Mouse (Mus musculus) hindbrain, postnatal 0 days (tissue): Measurements from ENCODE around the gene Stra6. TPM values are rescaled to one million over a fixed set of nuclear protein-coding genes. Genes with fewer than 3 reads are reported as not detected.

Experiments
- ATAC-seq: fragments of 200-750 bp; cut with Nextera tagmentation; 2 replicates; pipeline ENCODE4 v1.8.0; 2017; ENCODE audit warnings: mild to moderate bottlenecking, moderate TSS enrichment, moderate library complexity
- DNase-seq: peaks from one replicate; pipeline ENCODE4 v3.0.0-alpha.2; 2015; ENCODE audit warnings: low spot score
- H3K27ac ChIP-seq: fragments of 300-500 bp; sonication (generic); 2 replicates; pipeline ENCODE4 v1.5.1; 2014; ENCODE audit warnings: mild to moderate bottlenecking
- H3K27me3 ChIP-seq: fragments of 300-500 bp; sonication (generic); 2 replicates; pipeline ENCODE4 v1.6.1; 2014; ENCODE audit warnings: low read length, mixed read lengths; ENCODE audit not compliant: insufficient read depth
- H3K36me3 ChIP-seq: fragments of 300-500 bp; sonication (generic); 2 replicates; pipeline ENCODE4 v1.6.1; 2014; ENCODE audit warnings: low read length, mixed read lengths; ENCODE audit not compliant: insufficient read depth
- H3K4me1 ChIP-seq: fragments of 300-500 bp; sonication (generic); 2 replicates; pipeline ENCODE4 v1.6.1; 2014; ENCODE audit warnings: antibody characterized with exemption, low read length, mixed read lengths; ENCODE audit not compliant: insufficient read depth
- H3K4me2 ChIP-seq: fragments of 300-500 bp; sonication (generic); 2 replicates; pipeline ENCODE4 v1.6.1; 2014; ENCODE audit warnings: low read depth, mild to moderate bottlenecking, low read length, moderate library complexity, mixed read lengths
- H3K4me3 ChIP-seq: fragments of 300-500 bp; sonication (generic); 2 replicates; pipeline ENCODE4 v1.5.1; 2014; ENCODE audit warnings: low read length
- H3K9ac ChIP-seq: fragments of 300-500 bp; sonication (generic); replicated peaks from 2 replicates; pipeline ENCODE4 v1.6.1; 2014; ENCODE audit warnings: mild to moderate bottlenecking, low read length, moderate library complexity, mixed read lengths
- H3K9me3 ChIP-seq: fragments of 300-500 bp; sonication (generic); 2 replicates; pipeline ENCODE4 v1.6.1; 2016; ENCODE audit warnings: low read length, mixed read lengths
- CTCF ChIP-seq: IDR thresholded peaks from 2 replicates; pipeline ENCODE4 v1.5.1; 2016; ENCODE audit warnings: antibody characterized with exemption, control low read depth, low read depth
- WGBS: fragments of 180-500 bp; shearing (Covaris S2); extraction: QIAGEN DNeasy Blood & Tissue Kit; methylation state at CpG from one replicate; pipeline ENCODE4 v1.1.7; 2014; 5-methylcytosine and 5-hydroxymethylcytosine counted together
- polyA plus RNA-seq: library from polyadenylated mRNA; unstranded; fragments of >200 nt; fragmentation: Nextera tagmentation; extraction: Ambion mirVana; gene quantifications from 2 replicates; pipeline ENCODE4 v1.2.1, GENCODE M21; 2015
- total RNA-seq: library from RNA; depleted of rRNA; stranded (reverse); fragments of >200 nt; gene quantifications from 2 replicates; pipeline ENCODE4 v1.2.3, GENCODE M21; 2014

The Stra6 gene
- total and polyA plus RNA-seq, 2 experiments from 2014 or later, result 7.5 to 19.2 TPM

DNA sequence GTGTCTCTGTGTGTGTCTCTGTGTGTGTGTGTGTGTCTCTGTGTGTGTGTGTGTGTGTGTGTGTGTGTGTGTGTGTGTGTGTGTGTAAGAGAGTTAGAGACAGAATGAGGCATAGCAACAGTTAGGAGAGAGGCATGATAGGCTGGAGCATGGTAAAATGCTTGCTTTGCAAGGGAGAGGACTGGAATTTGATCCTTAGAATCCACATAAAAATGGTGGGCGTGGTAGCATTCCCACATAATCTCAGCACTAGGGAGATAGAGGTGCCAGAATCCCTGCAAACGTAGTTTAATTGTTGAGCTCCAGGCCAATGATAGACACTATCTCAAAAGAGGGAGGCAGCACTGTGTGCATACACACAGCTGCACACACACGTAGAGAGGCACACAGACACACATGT is 61.5 kb downstream of the Stra6 start:
- ATAC-seq, result no peak
- Histone ChIP-seq H3K36me3 (no peaks in the 10 kb centered on the region), H3K9me3 (no peaks in the 10 kb centered on the region), H3K4me2 (no peak overlapping the region), H3K4me3 (no peak overlapping the region), H3K27ac (no peak overlapping the region), H3K27me3 (no peaks in the 10 kb centered on the region; the same call in 1 of the 2 replicates), H3K4me1 (peaks cover 6% of the 10 kb centered on the region; the same call in 1 of the 2 replicates), H3K9ac (no peak overlapping the region)
- WGBS, result 53% methylated on average over 3 of the region's 3 CpGs
- no peak for TF ChIP-seq CTCF
- DNase-seq, result no peak

- TF ChIP-seq CTCF, result no peak
- Histone ChIP-seq H3K27ac (no peak overlapping the region), H3K9me3 (no peaks in the 10 kb centered on the region), H3K36me3 (no peaks in the 10 kb centered on the region), H3K4me1 (peaks cover 6% of the 10 kb centered on the region; the same call in 1 of the 2 replicates), H3K27me3 (no peaks in the 10 kb centered on the region; the same call in 1 of the 2 replicates), H3K9ac (no peak overlapping the region), H3K4me3 (no peak overlapping the region), H3K4me2 (no peak overlapping the region)
- 40% methylated on average over 4 of the region's 4 CpGs for WGBS
- ATAC-seq, result no peak
- no peak for DNase-seq
Observed at GRCm38 (mm10) chr9:58125811-58126210, 62.2 kb downstream of the Stra6 start.

GRCm38 (mm10) chr9:58128926-58129413 is 65.4 kb downstream of the Stra6 start:
- 14% methylated on average over 13 of the region's 13 CpGs for WGBS
- H3K9ac ChIP-seq, result no peak overlapping the region

DNA sequence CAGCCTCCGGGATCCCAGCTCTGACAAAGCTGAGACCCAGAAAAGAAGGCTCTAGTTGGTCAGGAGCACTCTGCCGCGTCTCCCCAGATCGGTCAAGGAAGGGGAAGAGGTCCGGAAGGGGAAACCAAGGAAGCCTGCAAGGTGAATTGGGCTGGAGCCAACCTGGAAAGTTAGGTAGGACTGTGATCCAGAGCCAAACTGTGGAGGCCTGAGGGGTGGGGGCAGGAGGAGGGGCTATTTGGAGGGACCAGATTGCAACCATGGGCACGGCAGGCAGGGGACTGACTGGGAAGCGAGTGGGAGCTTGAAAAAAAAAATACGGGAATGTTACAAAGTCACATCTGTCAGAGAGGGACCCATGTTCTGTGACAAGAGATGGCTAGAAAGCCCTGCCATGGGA is 65.9 kb downstream of the Stra6 start:
- ATAC-seq (no peak), DNase-seq (no peak)
- Histone ChIP-seq H3K9me3 (no peaks in the 10 kb centered on the region), H3K27me3 (no peaks in the 10 kb centered on the region; the same call in 1 of the 2 replicates), H3K4me2 (no peak overlapping the region), H3K9ac (no peak overlapping the region), H3K4me3 (no peak overlapping the region), H3K4me1 (peaks cover 20% of the 10 kb centered on the region), H3K27ac (no peak overlapping the region), H3K36me3 (no peaks in the 10 kb centered on the region)
- WGBS, result 22% methylated on average over 8 of the region's 8 CpGs
- TF ChIP-seq CTCF, result no peak

More at GRCm38 (mm10) chr9:58128926-58129413, 65.4 kb downstream of the Stra6 start:
- no peaks in the 10 kb centered on the region for H3K36me3 ChIP-seq
- no peak overlapping the region for H3K4me2 ChIP-seq
- no peak overlapping the region for H3K4me3 ChIP-seq
- ATAC-seq (no peak), DNase-seq (no peak)
- peaks cover 15% of the 10 kb centered on the region; the same call in 1 of the 2 replicates for H3K4me1 ChIP-seq
- no peak overlapping the region for H3K27ac ChIP-seq
- no peaks in the 10 kb centered on the region for H3K9me3 ChIP-seq
- H3K27me3 ChIP-seq, result no peaks in the 10 kb centered on the region; the same call in 1 of the 2 replicates
- TF ChIP-seq CTCF, result no peak

- Histone ChIP-seq H3K9me3 (no peaks in the 10 kb centered on the region), H3K36me3 (no peaks in the 10 kb centered on the region), H3K4me3 (no peak overlapping the region), H3K4me1 (peaks cover 25% of the 10 kb centered on the region), H3K4me2 (no peak overlapping the region), H3K27me3 (no peaks in the 10 kb centered on the region; the same call in 1 of the 2 replicates), H3K9ac (no peak overlapping the region), H3K27ac (no peak overlapping the region)
- no peak for TF ChIP-seq CTCF
- WGBS, result 51% methylated on average over 3 of the region's 3 CpGs
- ATAC-seq (no peak), DNase-seq (no peak)
Observed at GRCm38 (mm10) chr9:58130909-58131308, 67.3 kb downstream of the Stra6 start.

DNA sequence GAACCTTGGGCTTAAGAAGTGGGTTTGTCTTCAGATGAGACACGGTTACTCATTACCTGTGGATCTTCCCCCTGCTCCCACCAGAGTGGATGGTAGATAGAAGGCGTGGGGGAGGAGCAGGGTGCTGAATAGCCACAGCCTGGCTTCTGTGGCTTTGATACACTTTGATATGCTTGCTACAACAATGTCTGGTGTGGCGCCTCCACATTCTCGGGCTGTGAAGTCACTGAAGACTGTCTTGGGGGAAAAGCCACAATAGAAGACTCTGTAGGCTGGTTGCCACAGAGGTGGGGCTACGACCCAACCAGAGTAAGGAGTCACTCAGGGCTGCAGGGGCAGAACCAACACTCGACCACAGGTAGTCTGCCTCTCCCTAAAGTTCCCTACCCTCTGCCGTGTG is 68.1 kb downstream of the Stra6 start:
- DNase-seq (no peak), ATAC-seq (no peak)
- H3K4me3 ChIP-seq, result no peak overlapping the region
- peaks cover 26% of the 10 kb centered on the region for H3K4me1 ChIP-seq
- no peaks in the 10 kb centered on the region for H3K9me3 ChIP-seq
- H3K4me2 ChIP-seq, result no peak overlapping the region
- no peak for TF ChIP-seq CTCF
- H3K27ac ChIP-seq, result no peak overlapping the region
- no peaks in the 10 kb centered on the region for H3K36me3 ChIP-seq
- H3K27me3 ChIP-seq, result no peaks in the 10 kb centered on the region; the same call in 1 of the 2 replicates
- no peak overlapping the region for H3K9ac ChIP-seq
- WGBS, result 72% methylated on average over 7 of the region's 7 CpGs
